Mouse (Mus musculus): ENCODE data around the gene Filip1l.

GRCm38 (mm10) chr16:57314236-57314635 lies 38.7 kb upstream of the Filip1l start:
- TF ChIP-seq ZNF384 (IDR thresholded peaks at IDR 0.05; ENCODE audit: low read depth, low read length) (no peak), MAFK (IDR thresholded peaks at IDR 0.05; ENCODE audit: insufficient read depth, low read depth, low read length) (no peak), HCFC1 (IDR thresholded peaks at IDR 0.05; ENCODE audit: borderline replicate concordance, insufficient read depth, low read length) (no peak), ZC3H11A (IDR thresholded peaks at IDR 0.05; ENCODE audit: borderline replicate concordance, low read depth, low read length) (no peak)
